Mouse (Mus musculus) gastrocnemius, postnatal 10 days (tissue): ENCODE data around the gene Ear6. TPM values are rescaled to one million over a fixed set of nuclear protein-coding genes. Genes with fewer than 3 reads are reported as not detected.

Source experiments
- DNase-seq: peaks from one replicate; pipeline ENCODE4 v3.0.0; 2021; ENCODE audit warnings: mixed read lengths
- microRNA-seq, 2 experiments: library from miRNA; unstranded; fragments of <30 nt; microRNA quantifications; one replicate each; pipeline ENCODE4 v1.2.0; 2021
- total RNA-seq, 2 experiments: library from RNA; stranded (reverse); gene quantifications; 2 replicates each; pipeline ENCODE4 v1.2.3; 2021

Gene Ear6
- total RNA-seq, 2 experiments from 2014 or later: not detected

DNA sequence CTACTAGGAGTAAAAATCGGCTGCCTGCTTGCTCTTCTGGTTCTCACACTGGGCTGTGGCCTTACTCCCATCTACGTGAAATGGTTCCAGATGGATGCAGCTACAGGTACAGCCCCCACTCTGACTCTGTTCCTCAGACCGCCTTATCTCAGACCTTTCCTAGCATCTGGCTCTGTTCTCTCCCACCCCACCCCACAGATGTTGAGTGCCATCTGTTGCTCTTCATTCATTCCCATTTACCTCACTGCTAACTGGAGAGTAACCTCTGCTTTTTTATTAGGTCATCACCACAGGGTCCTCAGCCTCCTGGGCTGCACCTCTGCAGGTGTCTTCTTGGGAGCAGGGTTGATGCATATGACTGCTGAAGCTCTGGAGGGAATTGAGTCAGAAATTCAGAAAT lies 40.3 kb downstream of the Ear6 start:
- no peak for DNase-seq

- DNase-seq: no peak
These were observed 41.6 kb downstream of the Ear6 start for GRCm38 (mm10) chr14:51895071-51895470.

- DNase-seq: no peak
These were observed 42.5 kb downstream of the Ear6 start for GRCm38 (mm10) chr14:51896019-51896418.

DNA sequence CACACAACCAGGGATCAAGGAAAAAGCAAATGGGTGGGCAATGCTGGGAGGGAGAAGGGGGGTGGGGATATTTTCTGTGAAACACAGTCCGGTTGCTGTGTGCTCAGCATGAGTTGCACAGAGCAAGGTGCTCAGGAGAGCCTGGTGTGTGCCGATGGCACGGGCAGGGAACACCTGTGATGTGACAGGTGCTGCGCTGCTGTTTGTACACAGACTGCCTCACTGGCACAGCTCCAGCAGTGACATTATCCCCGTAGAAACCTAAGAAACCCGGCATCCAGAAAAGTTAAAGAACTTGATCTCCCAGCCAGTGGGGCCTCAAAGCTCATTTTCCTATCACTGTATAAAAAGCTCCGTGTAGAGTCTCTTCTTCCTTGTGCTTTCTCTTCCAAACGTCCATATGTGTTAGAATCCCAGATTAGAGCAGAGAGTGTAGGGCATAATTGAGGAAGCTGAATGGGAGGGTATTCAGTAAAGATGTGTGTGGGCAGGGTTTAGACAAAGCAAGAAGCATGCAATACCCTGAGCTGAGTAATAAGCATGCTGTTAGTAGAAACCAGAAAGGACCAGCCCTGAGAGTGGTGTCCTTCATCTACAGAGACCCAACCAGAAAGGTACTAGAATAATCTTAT lies 43.2 kb downstream of the Ear6 start:
- no peak for DNase-seq

- no peak for DNase-seq
These were observed 45.9 kb downstream of the Ear6 start for GRCm38 (mm10) chr14:51899351-51899750.

GRCm38 (mm10) chr14:51902806-51903710 lies 49.6 kb downstream of the Ear6 start:
- DNase-seq: peak; percentile 89

DNA sequence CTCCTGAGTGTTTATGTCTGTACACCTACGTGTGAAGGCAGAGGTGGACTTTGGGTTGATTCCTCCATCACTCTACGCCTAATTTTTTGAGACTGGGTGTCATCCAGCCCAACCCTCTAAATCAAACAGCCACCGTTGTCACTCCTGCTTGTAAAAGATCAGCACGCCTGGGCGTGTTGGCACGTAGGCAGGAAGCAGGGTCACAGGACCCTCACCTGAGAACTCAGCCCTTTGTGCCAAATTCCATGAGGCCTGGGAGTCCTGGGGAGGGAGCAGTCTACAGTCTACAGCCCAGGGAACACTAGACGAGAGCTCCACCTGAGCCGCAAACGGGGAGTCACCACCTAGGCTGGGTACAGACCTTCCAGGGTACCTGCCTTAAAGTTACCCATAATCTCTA lies 50.3 kb downstream of the Ear6 start:
- no peak for DNase-seq

Small RNAs within 50 kb of the gene (microRNA-seq; reads per million reads assigned to microRNA genes)
- gene Gm27375: 0 reads per million in 2 experiments

Other genes with a start within 250 kb of the Ear6 start
- gene Gm17078, start 242.4 kb upstream of the Ear6 start, total RNA-seq: not detected
- gene Gm4181, start 218.0 kb upstream of the Ear6 start, total RNA-seq: not detected
- gene Gm17079, start 158.2 kb upstream of the Ear6 start, total RNA-seq: not detected
- not detected for gene Gm5800, start 136.5 kb upstream of the Ear6 start, total RNA-seq
- not detected for gene Ang4, start 80.1 kb upstream of the Ear6 start, total RNA-seq
- not detected for gene AY358078, start 53.7 kb upstream of the Ear6 start, total RNA-seq
- gene Mettl17, start 31.1 kb downstream of the Ear6 start, total RNA-seq: 10 to 100 TPM; 11.1 to 14.9 TPM
- under 1 TPM; 0.45 to 0.68 TPM for gene Slc39a2, start 39.2 kb downstream of the Ear6 start, total RNA-seq
- gene Ndrg2, start 60.5 kb downstream of the Ear6 start, total RNA-seq: 100 to 1,000 TPM; 700 to 765 TPM
- not detected for gene Tppp2, start 64.7 kb downstream of the Ear6 start, total RNA-seq
- gene Rnase13, start 69.1 kb downstream of the Ear6 start, total RNA-seq: not detected
- gene Arhgef40, start 131.0 kb downstream of the Ear6 start, total RNA-seq: 10 to 100 TPM; 40.7 to 55.7 TPM
- 1 to 10 TPM in 1 of 2 experiments, under 1 TPM in 1; 0.85 to 1.0 TPM for gene Tmem253, start 162.0 kb downstream of the Ear6 start, total RNA-seq
- gene Zfp219, start 167.0 kb downstream of the Ear6 start, total RNA-seq: 10 to 100 TPM; 17.6 to 23.1 TPM
- not detected for gene Olfr221, start 188.8 kb downstream of the Ear6 start, total RNA-seq